Mouse (Mus musculus) monocyte, adult 5-6 weeks (primary cell): ENCODE measurements around the gene Cfap69. TPM values are rescaled to one million over a fixed set of nuclear protein-coding genes. Genes with fewer than 3 reads are reported as not detected.

Experiments used
- ATAC-seq: fragments of 153-309, 156-312 bp; replicated peaks from 2 replicates; pipeline ENCODE4 v1.8.0; 2017; ENCODE audit warnings: mild to moderate bottlenecking; ENCODE audit not compliant: low TSS enrichment, insufficient number of reproducible peaks, severe bottlenecking, poor library complexity, low FRiP score
- total RNA-seq: library from RNA; stranded (forward); fragments of 200-1000, 200-491, 200-594 nt; gene quantifications from 3 replicates; pipeline ENCODE4 v1.2.3, GENCODE M21; 2017

Gene Cfap69
- total RNA-seq, 1 experiment from 2014 or later, result 3.4 TPM

DNA sequence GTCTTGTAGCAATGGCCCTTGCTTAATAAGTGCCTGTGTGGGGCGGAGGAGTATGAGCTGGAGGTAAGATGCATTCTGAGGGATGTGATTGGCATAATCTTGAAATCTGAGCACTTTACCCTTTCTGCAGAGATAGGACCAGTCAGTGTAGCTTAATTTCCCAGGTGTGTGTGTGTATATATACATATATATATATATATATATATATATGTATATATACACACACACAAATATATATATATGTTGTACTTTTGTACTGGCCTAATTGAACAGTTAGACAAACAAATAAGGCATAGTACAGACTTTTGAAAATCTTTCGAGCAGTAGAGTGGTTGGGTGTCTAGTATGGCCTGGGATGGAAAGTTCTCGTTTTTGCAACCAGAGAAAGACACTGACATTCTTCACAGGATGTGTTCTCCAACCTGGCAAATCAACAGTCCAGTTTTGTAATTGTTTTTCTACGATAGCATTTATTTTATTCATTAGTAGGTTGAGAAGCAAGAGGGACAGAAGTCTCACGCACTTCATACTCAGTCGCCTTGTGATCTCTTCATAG, 410 bp upstream of the Cfap69 start:
- ATAC-seq, result no peak

DNA sequence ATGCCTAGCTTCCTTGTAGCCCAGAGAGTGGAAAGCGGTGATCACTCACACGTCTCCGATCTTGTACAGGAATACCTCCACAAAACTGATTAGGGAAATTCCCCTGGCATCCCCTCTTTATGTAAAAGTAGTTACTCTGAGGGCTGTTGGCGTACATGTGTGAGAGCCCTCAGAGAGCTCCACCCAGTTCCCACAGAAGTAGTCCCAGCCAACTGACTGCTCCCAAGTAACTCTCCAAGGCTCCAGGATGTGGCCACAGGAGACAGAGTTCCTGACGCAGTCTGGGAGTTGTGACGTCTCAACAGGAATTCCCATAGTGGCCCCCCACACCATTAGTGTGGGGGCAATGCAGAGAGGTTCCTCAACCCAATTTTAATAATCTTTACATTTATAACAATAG, 982 bp downstream of the Cfap69 start:
- no peak for ATAC-seq

DNA sequence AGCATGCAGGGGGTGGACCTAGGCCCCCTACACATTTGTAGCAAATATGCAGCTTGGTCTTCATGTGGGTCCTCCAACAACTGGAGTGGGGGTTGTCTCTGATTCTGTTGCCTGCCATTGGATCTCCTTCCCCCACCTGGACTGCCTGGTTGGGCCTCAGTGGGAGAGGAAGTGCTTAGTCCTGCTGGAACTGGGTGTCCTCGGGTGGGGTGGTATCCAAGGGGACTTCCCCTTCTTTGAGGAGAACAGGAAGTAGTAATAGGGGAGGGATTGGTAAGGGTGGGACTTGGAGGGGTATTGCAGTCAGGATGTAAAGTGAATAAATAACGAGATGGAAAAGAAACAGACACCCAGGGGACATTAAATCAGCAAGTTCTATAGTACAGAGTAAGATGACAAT, 5.4 kb downstream of the Cfap69 start:
- no peak for ATAC-seq

DNA sequence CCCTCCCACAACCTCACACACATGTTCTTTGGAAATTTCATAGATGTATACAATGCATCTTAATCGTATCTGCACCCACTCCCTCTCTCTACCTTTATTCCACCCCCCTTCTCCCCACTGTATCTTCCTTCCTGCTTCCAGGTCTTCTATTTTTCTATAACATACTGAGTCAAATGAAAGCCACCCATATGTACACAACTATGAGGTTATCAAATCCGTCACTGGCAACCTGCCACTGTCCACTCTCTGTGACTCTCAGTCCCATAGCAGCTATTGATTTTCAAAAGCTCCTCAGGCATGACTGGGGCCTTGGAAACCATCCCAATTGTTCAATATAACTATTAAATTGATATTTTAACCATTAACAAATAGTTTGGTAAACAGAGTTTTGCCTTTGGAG, 6.1 kb downstream of the Cfap69 start:
- ATAC-seq, result no peak

DNA sequence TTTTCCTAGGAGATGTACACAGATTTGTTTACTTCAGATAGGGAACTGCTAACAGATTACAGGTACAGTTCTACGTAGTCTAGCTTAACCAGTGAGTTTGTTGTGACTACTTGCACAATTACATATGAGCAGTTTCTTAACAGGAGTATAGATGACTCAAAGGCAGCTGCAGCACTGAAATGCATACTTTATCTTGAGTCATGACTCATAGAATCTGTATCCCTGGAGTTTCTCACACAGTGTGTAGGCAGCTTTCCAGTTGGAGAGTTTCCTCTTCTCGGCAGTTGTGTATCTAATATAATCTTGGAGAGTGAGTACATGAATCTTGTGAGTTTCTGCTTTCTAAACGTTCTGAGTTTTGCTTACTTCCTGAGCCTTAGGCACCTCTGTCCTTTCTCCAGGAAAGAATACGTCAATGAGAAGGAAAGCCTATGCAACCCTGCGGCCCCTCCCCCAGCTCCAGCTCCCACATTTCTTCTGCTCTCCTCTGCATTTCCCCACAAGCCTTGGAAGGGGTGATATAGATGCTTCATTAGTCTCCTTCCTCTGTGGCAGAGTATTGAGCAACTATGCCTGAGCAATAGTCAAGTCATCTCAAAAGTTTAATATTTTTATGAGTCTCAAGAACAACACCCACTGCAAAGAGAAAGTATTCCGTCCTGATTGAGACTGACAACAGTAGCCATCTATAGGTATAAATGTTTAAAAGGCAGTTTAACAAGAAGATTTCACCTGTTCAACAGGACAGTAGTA, 15.0 kb downstream of the Cfap69 start:
- no peak for ATAC-seq

DNA sequence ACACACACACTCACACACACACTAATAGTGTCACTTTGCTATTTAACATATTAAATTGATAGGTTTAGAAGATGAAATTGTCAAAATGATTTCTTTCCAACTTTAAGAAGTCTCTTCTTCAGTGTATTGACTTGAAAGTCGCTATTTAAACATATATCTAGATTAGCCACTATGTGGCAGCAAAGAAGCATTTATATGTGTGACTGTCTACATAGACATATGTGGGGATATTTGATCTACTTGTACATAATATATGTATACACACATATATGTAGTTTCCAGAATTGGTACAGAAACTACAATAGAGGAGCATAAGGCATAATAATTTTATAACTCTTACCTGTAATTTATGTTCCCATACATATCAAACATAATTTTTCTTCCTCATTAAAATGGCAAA, 17.9 kb downstream of the Cfap69 start:
- no peak for ATAC-seq

DNA sequence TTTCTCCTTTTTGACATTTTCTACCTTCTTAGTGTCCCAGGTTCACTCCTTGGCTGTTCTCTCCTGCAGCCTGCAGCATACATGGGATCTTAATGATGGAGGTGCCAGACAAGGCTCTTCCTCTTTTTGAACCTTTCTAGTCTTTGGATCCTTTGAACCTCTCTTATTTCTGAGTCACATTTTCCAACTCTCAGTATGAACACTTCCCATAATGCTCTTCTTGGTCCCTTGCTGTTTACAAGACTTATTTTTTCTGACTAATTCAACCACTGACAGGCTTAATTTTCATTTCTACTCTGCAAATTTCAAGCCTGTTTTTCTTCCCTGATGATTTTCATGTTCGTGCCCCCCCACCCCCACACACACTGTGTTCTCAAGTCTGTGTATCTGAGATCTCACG, 25.5 kb downstream of the Cfap69 start:
- no peak for ATAC-seq

DNA sequence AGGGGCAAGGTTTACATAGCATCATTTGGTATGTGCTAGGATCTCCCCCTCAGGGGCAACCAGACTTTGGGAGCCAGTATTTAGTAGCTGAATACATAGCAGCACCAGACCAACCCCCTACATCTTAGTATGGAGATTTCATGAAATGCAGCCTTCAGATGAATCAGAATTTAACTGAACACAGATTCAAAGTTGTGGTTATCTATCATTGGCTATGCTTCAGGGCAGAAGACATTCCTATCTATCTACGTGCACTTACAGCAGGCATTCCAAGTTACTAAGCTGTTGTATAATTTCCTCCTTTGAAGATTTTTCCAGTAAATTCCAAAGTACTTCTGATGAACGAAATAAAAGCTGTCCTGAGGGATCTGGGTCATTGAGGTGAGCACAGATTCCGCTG, 38.5 kb downstream of the Cfap69 start:
- no peak for ATAC-seq

DNA sequence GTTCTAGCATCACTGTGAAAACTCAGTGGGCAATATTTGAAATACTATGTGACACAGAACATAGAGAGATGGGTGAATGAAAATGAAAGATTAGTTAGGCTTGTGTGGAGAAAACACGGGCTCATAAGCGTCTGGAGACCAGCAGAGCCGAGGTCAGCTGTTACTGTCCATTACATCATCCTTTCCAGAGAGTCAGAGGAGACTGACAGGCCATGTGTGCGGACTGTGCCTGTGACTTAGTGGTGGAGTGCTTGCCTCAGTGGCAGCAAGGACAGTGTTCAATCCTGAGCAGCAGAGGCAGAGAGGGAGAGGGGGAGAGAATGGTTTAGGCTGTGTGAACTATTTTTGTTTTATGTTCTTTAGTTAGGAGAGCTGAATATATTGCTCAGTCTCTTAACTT, 45.7 kb downstream of the Cfap69 start:
- ATAC-seq, result no peak

DNA sequence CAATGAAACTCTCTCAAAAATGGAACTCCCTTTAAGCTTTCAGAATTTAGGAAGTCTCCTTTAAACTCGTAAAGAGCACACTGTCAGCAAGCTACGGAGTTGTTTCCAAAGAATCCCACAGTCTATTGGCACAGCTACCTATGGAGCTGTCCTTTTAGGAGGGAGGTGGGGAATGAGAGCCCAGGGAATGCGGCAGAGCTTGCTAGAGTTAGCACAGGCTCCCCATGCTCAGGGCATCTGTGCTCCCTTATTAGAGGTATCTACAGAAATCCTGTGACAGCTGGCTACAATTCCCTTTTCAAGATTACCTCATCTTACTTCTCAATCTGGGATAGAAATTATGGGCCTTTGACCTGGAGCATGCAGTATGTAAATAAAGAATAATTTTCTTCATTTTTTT, 53.5 kb downstream of the Cfap69 start:
- no peak for ATAC-seq

DNA sequence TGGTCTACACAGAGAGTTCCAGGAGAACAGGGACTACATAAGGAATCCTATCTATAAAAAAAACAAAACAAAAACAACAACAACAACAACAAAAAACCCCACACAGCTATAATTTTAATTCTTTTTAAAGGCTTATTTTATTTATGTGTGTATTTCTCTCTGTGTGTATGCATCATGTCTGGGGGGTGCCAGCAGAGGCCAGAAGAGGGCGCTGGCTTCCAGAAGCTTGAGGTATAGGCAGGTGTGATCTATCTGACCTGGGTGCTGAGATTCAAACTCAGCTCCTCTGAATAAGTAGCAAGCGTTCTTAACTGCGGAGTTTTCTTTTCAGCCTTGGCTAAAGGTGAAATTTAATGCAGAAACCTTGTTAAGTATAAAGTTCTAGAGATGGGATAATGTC, 76.4 kb downstream of the Cfap69 start:
- no peak for ATAC-seq

DNA sequence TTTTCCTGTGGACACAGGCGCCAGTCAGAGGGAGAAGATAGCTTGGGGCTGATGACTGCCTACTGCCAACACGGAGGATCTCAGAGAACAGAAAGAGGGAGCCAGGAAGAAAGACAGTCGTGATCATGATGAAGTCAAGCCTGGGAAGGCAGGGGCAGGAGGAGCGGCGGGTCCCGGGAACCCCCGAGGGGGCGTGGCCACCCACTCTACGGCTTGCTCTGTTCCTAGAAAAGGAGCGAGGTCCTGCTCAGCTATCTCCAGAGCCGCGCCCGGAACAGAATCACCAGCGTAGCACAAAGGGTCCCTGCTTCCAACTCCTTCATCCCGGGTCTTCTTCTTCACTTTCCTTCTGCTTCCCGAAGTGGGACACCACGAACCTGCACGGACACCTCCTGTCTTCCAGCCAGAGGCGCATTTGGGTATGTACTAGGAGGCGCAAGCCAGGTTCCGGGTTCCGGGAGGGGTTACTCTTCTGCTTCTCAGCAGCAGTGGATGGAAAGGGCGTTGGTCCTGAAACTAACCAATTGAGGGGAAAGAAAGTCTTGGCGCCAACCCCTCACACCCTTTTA, 90.2 kb downstream of the Cfap69 start, which contains the start of gene Gm8773:
TSS of gene Gm8773 (plus strand) at position 51 of the 569 bp plus-strand sequence.
- no peak for ATAC-seq

DNA sequence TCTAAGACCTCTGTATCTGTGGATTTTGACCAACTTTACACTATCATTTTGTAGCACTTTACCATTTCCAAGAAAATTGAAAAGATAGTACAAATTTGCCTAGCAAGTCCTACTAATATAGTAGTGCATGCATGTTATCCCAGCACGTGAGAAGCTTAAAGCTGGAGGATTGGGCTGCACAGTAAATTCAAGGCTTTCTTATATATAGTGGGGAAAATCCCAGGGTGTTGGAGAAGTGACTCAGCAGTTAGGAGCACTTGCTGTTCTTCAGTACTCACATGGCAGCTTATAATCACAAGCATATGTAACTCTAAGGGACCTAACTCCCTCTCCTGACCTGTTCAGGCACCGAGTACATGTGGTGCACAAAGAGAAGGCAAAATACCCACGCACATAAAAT, 101.6 kb downstream of the Cfap69 start:
- ATAC-seq, result no peak

DNA sequence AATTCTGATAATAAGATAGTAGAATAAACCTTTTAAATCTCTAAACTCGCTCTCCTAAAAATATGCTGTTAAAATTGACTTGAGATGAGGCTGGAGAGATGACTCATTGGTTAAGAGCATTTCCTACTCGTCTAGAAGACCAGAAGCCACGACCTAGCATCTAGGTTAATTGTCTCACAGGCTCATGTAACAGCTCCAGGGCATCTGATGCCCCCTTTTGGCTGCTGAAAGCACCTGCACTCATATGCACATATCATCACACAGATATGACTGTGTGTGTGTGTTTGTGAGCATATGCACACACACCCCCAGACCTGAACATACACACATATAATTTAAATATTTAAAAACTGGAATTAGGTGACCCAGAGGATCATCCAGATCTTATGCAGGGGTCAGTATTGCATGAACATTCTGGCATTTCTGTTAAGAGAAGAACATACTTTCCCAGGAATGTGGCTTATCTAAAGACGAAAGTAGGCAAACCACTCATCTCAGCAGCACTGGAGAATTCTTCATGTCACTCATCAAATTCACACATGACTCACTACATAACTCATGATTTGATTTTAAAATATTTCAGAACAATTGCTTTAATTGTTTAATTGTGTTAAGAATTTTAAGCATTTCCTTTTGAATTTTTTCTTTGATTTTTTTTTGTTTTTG, 102.9 kb downstream of the Cfap69 start:
- no peak for ATAC-seq

DNA sequence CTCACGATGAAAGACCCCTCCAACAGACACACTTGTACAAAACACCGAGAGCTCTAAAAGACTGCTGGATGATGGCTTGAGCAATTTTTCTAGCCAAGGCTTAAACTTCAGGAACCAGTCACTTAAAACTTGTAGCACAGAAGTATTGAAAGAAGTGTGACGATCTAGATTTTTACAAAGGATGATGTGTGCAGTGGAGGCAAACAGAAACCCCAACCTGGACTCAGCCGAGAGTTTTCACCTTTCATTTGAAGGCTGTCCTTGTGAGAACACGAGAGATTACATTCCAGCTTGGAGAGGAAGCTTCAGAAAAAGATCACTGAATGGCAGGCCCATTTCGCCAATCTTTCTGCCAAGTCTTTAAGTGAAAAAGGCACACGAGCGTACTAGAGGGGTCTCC, 104.2 kb downstream of the Cfap69 start:
- no peak for ATAC-seq

DNA sequence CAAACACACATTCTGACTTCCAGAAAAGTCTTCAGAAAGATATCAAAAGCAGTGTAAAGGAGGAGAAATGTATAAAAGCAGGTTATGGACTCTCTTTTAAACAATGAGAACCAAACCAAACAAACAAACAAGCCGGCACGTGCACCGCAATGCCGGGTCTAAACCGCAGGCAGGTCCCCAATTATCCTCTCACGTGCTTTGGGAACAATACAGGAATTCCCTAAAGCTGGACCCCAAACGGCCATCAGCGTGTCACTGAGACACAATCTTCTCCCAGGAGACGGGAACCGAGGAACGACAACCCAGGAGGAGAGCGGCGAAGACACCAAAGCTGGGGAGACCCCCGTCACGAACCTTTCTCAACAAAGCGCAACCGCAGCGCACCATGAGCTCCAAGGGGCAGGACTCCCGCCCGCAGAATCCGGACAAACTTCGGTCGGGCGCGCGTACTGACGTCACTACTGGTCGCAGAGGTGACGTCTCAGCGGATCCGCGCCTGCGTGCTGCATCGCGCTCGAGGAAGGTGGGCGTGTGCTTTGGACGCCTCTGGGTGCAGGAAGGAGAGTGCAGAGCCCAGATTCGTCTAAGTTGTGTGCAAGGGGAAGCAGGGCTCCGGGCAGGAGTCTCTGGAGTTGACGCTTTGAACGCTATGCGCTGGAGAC, 104.8 kb downstream of the Cfap69 start, which contains the start of gene Gtpbp10:
TSS of gene Gtpbp10 (minus strand) at position 460 of the 662 bp plus-strand sequence.
- peak; percentile 97 for ATAC-seq

DNA sequence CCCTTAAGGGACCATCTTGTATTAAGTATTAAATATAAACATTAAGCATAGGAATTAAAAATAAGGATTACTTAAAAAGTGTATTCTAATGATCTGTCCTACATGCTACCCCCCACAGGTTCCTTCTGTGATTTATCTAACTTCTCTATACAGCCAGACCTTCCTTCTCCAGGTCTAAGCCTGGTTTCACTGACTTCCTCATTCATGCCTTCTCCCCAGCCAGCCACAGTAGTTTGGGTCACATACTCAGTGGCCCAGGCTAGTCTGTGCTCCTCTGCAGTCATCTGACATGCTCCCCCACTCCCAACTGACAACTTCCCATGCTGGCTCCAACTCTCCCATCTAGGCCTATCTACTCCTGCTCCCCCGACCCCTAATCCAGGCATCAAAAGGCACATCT, 112.9 kb downstream of the Cfap69 start:
- no peak for ATAC-seq

DNA sequence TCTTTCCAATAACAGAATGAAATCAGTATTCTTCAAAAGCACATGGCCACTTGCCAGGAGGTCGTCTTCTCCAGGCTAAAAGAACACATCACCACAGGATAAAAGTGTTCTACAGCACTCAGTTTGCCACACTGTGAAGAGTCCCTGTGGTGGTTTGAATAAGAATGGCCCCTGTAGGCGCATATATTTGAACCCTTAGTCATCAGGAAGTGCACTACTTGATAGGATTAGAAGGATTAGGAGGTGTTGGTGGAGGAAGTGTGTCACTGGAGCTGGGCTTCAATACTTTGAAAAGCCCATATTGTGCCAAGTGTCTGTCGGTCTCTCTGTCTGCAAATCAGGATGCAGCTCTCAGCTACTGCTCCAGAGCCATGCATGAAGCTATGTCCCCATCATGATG, 123.7 kb downstream of the Cfap69 start:
- ATAC-seq, result no peak

DNA sequence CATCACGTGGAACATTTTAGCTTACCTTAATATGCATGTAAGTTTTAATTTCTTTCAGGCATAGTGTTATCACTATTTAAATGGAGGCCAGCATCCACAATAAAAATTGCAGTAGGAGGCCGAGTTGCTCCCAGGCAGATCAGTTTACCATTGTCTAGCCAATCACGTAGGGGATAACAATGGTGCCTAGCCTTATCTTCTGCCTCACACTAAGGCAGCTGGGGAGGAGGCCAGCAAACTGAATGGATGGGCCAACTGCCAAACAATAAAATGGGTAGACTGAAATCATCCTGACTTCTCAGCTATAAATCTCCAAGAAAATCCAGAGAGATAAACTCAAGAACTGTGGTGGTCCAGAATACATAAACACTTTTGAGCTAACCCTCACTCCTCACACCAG, 124.3 kb downstream of the Cfap69 start:
- no peak for ATAC-seq
